Mouse (Mus musculus) heart, embryonic 12.5 days (tissue): ENCODE data around the gene Ppm1m. TPM values are rescaled to one million over a fixed set of nuclear protein-coding genes. Genes with fewer than 3 reads are reported as not detected.
"Not testable (repeated sequence)": the region's sequence is repeated elsewhere in the genome, so short reads cannot be mapped to it uniquely, and the experiment has no call there.

Experiments
- ATAC-seq: fragments of 200-750 bp; cut with Nextera tagmentation; 2 replicates; pipeline ENCODE4 v1.8.0; 2017; ENCODE audit warnings: moderate TSS enrichment, moderate library complexity; ENCODE audit not compliant: insufficient number of reproducible peaks, low FRiP score
- H3K27ac ChIP-seq: fragments of 300-500 bp; sonication (generic); 2 replicates; pipeline ENCODE4 v1.5.1; 2016; ENCODE audit warnings: mild to moderate bottlenecking, moderate library complexity; ENCODE audit not compliant: poor library complexity, severe bottlenecking
- H3K27me3 ChIP-seq: fragments of 300-500 bp; sonication (generic); replicated peaks from 2 replicates; pipeline ENCODE4 v1.6.1; 2016; ENCODE audit warnings: mild to moderate bottlenecking, moderate library complexity
- H3K36me3 ChIP-seq: fragments of 300-500 bp; sonication (generic); 2 replicates; pipeline ENCODE4 v1.6.1; 2016; ENCODE audit warnings: mild to moderate bottlenecking, moderate library complexity
- H3K4me1 ChIP-seq: fragments of 300-500 bp; sonication (generic); replicated peaks from 2 replicates; pipeline ENCODE4 v1.6.1; 2016; ENCODE audit warnings: mild to moderate bottlenecking
- H3K4me2 ChIP-seq: fragments of 300-500 bp; sonication (generic); 2 replicates; pipeline ENCODE4 v1.6.1; 2016; ENCODE audit warnings: mild to moderate bottlenecking, moderate library complexity
- H3K4me3 ChIP-seq: fragments of 300-500 bp; sonication (generic); 2 replicates; pipeline ENCODE4 v1.5.1; 2016; ENCODE audit warnings: mild to moderate bottlenecking
- H3K9ac ChIP-seq: fragments of 300-500 bp; sonication (generic); 2 replicates; pipeline ENCODE4 v1.6.1; 2016; ENCODE audit warnings: mild to moderate bottlenecking, moderate library complexity
- H3K9me3 ChIP-seq: fragments of 300-500 bp; sonication (generic); replicated peaks from 2 replicates; pipeline ENCODE4 v1.6.1; 2016; ENCODE audit warnings: mild to moderate bottlenecking, moderate library complexity
- WGBS: fragments of 180-500 bp; shearing (Covaris S2); methylation state at CpG from one replicate; pipeline ENCODE4 v1.1.7; 2016; 5-methylcytosine and 5-hydroxymethylcytosine counted together
- polyA plus RNA-seq: library from polyadenylated mRNA; unstranded; fragments of >200 nt; fragmentation: Nextera tagmentation; extraction: Ambion mirVana; gene quantifications from 2 replicates; pipeline ENCODE4 v1.2.1, GENCODE M21; 2016

Ppm1m gene
- polyA plus RNA-seq, 1 experiment from 2014 or later = 30.7 TPM

GRCm38 (mm10) chr9:106170556-106171345 lies 28.8 kb downstream of the Ppm1m start, which contains the start of gene Wdr82:
Wdr82 (plus strand) TSS chr9:106170928.
- Histone ChIP-seq H3K4me3 (peak within 1 kb of the TSS; percentile 81), H3K4me2 (peak within 1 kb of the TSS; percentile 86), H3K27me3 (no peaks in the 10 kb centered on the region), H3K9me3 (no peaks in the 10 kb centered on the region), H3K9ac (peak within 1 kb of the TSS; percentile 92), H3K4me1 (peaks cover 28% of the 10 kb centered on the region), H3K27ac (peak within 1 kb of the TSS; percentile 96), H3K36me3 (no peaks in the 10 kb centered on the region)
- WGBS = under 1% methylated on average over 78 of the region's 81 CpGs
- ATAC-seq = peak; percentile 94

GRCm38 (mm10) chr9:106169917-106170316 lies 29.6 kb downstream of the Ppm1m start:
- no peaks in the 10 kb centered on the region for H3K27me3 ChIP-seq
- H3K4me3 ChIP-seq = peak overlapping the region; percentile 81; the same call in 1 of the 2 replicates
- H3K36me3 ChIP-seq = no peaks in the 10 kb centered on the region
- H3K9ac ChIP-seq = peak overlapping the region; percentile 92
- no peak for ATAC-seq
- H3K9me3 ChIP-seq = no peaks in the 10 kb centered on the region
- H3K27ac ChIP-seq = no peak overlapping the region
- peaks cover 21% of the 10 kb centered on the region for H3K4me1 ChIP-seq
- 36% methylated on average over 6 of the region's 6 CpGs for WGBS
- H3K4me2 ChIP-seq = peak overlapping the region; percentile 86

GRCm38 (mm10) chr9:106169006-106169405 lies 30.5 kb downstream of the Ppm1m start:
- WGBS = 85% methylated on average over 1 of the region's 1 CpGs
- H3K27me3 ChIP-seq, H3K9ac ChIP-seq, H3K4me3 ChIP-seq, ATAC-seq, H3K36me3 ChIP-seq, H3K9me3 ChIP-seq, H3K4me2 ChIP-seq, H3K27ac ChIP-seq: not testable (repeated sequence)
- peaks cover 15% of the 10 kb centered on the region for H3K4me1 ChIP-seq

- Histone ChIP-seq H3K36me3 (no peaks in the 10 kb centered on the region), H3K27me3 (no peaks in the 10 kb centered on the region), H3K27ac (no peak overlapping the region), H3K4me2 (no peak overlapping the region), H3K4me1 (0 out of 2 replicates have a peak, but pooled peaks cover 4% of the 10 kb centered on the region), H3K4me3 (no peak overlapping the region), H3K9ac (no peak overlapping the region), H3K9me3 (no peaks in the 10 kb centered on the region)
- ATAC-seq = no peak
- WGBS = 71% methylated on average over 1 of the region's 1 CpGs
These were observed 31.8 kb downstream of the Ppm1m start for GRCm38 (mm10) chr9:106167703-106168102.

GRCm38 (mm10) chr9:106167241-106167640 lies 32.3 kb downstream of the Ppm1m start:
- WGBS = 77% methylated on average over 3 of the region's 3 CpGs
- no peaks in the 10 kb centered on the region for H3K36me3 ChIP-seq
- H3K9ac ChIP-seq = no peak overlapping the region
- ATAC-seq = no peak
- no peaks in the 10 kb centered on the region for H3K9me3 ChIP-seq
- 0 out of 2 replicates have a peak, but pooled peaks cover 4% of the 10 kb centered on the region for H3K4me1 ChIP-seq
- no peak overlapping the region for H3K4me2 ChIP-seq
- H3K4me3 ChIP-seq = no peak overlapping the region
- no peaks in the 10 kb centered on the region for H3K27me3 ChIP-seq
- H3K27ac ChIP-seq = no peak overlapping the region

- Histone ChIP-seq H3K4me3 (no peak overlapping the region), H3K9me3 (no peaks in the 10 kb centered on the region), H3K27ac (no peak overlapping the region), H3K4me2 (no peak overlapping the region), H3K4me1 (0 out of 2 replicates have a peak, but pooled peaks cover 4% of the 10 kb centered on the region), H3K36me3 (no peaks in the 10 kb centered on the region), H3K27me3 (no peaks in the 10 kb centered on the region), H3K9ac (no peak overlapping the region)
- 46% methylated on average over 2 of the region's 2 CpGs for WGBS
- ATAC-seq = no peak
These were observed 32.8 kb downstream of the Ppm1m start for GRCm38 (mm10) chr9:106166709-106167108.

- 39% methylated on average over 5 of the region's 5 CpGs for WGBS
- Histone ChIP-seq H3K9me3 (no peaks in the 10 kb centered on the region), H3K36me3 (no peaks in the 10 kb centered on the region), H3K4me3 (peak overlapping the region; percentile 50), H3K27me3 (peaks cover 12% of the 10 kb centered on the region), H3K4me1 (peaks cover 5% of the 10 kb centered on the region; the same call in 1 of the 2 replicates), H3K9ac (peak overlapping the region; percentile 25; the same call in 1 of the 2 replicates), H3K27ac (peak overlapping the region; percentile 67; the same call in 1 of the 2 replicates), H3K4me2 (peak overlapping the region; percentile 74)
- ATAC-seq = no peak
These were observed 39.1 kb downstream of the Ppm1m start for GRCm38 (mm10) chr9:106160426-106160825.

- WGBS = 1% methylated on average over 24 of the region's 24 CpGs
- peaks cover 5% of the 10 kb centered on the region; the same call in 1 of the 2 replicates for H3K4me1 ChIP-seq
- peak overlapping the region; percentile 50 for H3K4me3 ChIP-seq
- H3K9me3 ChIP-seq = no peaks in the 10 kb centered on the region
- peak overlapping the region; percentile 25 for H3K9ac ChIP-seq
- H3K27me3 ChIP-seq = peaks cover 13% of the 10 kb centered on the region
- H3K27ac ChIP-seq = peak overlapping the region; percentile 67
- peak overlapping the region; percentile 74 for H3K4me2 ChIP-seq
- no peaks in the 10 kb centered on the region for H3K36me3 ChIP-seq
- ATAC-seq = peak; percentile 90
These were observed 39.7 kb downstream of the Ppm1m start for GRCm38 (mm10) chr9:106159784-106160301.

GRCm38 (mm10) chr9:106159237-106159636 lies 40.3 kb downstream of the Ppm1m start:
- H3K4me1 ChIP-seq = peaks cover 5% of the 10 kb centered on the region; the same call in 1 of the 2 replicates
- no peaks in the 10 kb centered on the region for H3K36me3 ChIP-seq
- H3K27me3 ChIP-seq = peaks cover 18% of the 10 kb centered on the region
- H3K9ac ChIP-seq = no peak overlapping the region
- no peak overlapping the region for H3K4me3 ChIP-seq
- no peak for ATAC-seq
- 77% methylated on average over 9 of the region's 9 CpGs for WGBS
- no peaks in the 10 kb centered on the region for H3K9me3 ChIP-seq
- 0 out of 2 replicates have a peak overlapping the region, but pooled peaks have one; percentile 10 for H3K4me2 ChIP-seq
- H3K27ac ChIP-seq = no peak overlapping the region

- no peak within 1 kb of the TSS for H3K4me3 ChIP-seq
- H3K36me3 ChIP-seq = no peaks in the 10 kb centered on the region
- no peaks in the 10 kb centered on the region for H3K9me3 ChIP-seq
- H3K4me1 ChIP-seq = peaks cover 5% of the 10 kb centered on the region; the same call in 1 of the 2 replicates
- H3K27ac ChIP-seq = no peak within 1 kb of the TSS
- H3K4me2 ChIP-seq = no peak within 1 kb of the TSS
- 79% methylated on average over 6 of the region's 6 CpGs for WGBS
- ATAC-seq = no peak
- H3K27me3 ChIP-seq = peaks cover 25% of the 10 kb centered on the region
- no peak within 1 kb of the TSS for H3K9ac ChIP-seq
These were observed 41.5 kb downstream of the Ppm1m start, which contains the start of gene Glyctk for GRCm38 (mm10) chr9:106158037-106158491. Glyctk (minus strand) TSS chr9:106158138.

GRCm38 (mm10) chr9:106157623-106157925 lies 42.0 kb downstream of the Ppm1m start:
- Histone ChIP-seq H3K36me3 (no peaks in the 10 kb centered on the region), H3K4me3 (no peak overlapping the region), H3K27me3 (peaks cover 25% of the 10 kb centered on the region), H3K4me1 (peaks cover 5% of the 10 kb centered on the region; the same call in 1 of the 2 replicates), H3K4me2 (no peak overlapping the region), H3K27ac (no peak overlapping the region), H3K9me3 (no peaks in the 10 kb centered on the region), H3K9ac (no peak overlapping the region)
- ATAC-seq = no peak
- WGBS = 82% methylated on average over 10 of the region's 10 CpGs
